Mouse (Mus musculus): ENCODE data around the gene Cnst. TPM values are rescaled to one million over a fixed set of nuclear protein-coding genes. Genes with fewer than 3 reads are reported as not detected.

Cnst gene
- polyA plus RNA-seq, 1 experiment from 2014 or later: 25.3 TPM

Other genes starting within 250 kb of the Cnst start
- gene Smyd3, start 28.3 kb upstream of the Cnst start, polyA plus RNA-seq (2015; fragmentation: Nextera tagmentation; extraction: Ambion mirVana): 26.0 and 26.7 TPM in 2 replicates
- gene Tfb2m, start 103 bp upstream of the Cnst start, polyA plus RNA-seq (2015; fragmentation: Nextera tagmentation; extraction: Ambion mirVana): 29.6 and 31.0 TPM in 2 replicates
- 166 and 190 TPM in 2 replicates for gene Sccpdh, start 121.8 kb downstream of the Cnst start, polyA plus RNA-seq (2015; fragmentation: Nextera tagmentation; extraction: Ambion mirVana)
- gene Kif28, start 198.9 kb downstream of the Cnst start, polyA plus RNA-seq (2015; fragmentation: Nextera tagmentation; extraction: Ambion mirVana): not detected in 2 replicates

Measured in neural tube, embryonic 15.5 days (tissue).